Mouse (Mus musculus) 3T3-L1 (cell line): Measurements from ENCODE around the gene Sipa1l3.

Experiments used
- DNase-seq: peaks from one replicate; pipeline ENCODE4 v3.0.0-alpha.2; 2015; ENCODE audit warnings: low read depth, low spot score

Gene Sipa1l3

DNA sequence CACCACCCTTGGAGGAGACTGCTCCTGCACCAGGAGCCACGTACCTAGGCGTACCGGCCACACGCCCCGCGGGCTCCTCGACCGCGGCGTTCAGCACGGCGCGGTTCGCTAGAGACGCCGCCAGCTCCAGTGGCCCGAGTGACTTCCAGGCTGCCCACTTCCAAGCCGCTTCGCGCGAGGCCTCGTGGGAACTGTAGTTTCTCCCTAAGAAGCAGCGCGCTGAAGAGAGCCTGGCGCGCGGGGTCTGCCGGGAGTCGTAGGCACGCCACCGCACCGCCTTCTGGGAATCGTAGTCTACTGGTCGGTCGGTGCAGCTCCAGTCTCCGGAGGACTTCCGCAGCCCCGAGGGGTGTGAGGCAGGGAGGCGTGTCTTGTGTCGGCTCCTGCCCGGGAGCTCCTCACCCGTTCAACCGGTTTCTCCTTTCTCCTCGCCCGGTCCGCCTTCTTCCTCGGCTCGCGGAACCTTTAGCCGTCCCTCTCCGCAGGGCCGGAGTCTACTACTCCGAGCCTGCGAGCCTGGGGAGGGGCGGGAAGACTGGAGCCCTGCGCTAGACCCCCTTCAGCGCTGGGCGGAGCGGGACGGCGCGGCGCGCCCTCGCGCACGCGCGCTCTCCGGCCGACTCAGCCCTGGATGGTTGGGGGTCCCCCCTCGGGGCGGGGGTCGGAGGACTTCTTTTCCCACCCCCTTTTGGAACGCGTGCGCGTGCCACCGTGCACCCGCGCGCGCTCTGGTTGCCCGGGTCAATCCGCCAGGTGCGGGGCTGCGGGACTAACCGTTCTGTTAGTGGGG lies at the start of gene Sipa1l3:
TSS of gene Sipa1l3 (minus strand) at position 221 of the 790 bp plus-strand sequence.
- DNase-seq: peak; percentile 94

DNA sequence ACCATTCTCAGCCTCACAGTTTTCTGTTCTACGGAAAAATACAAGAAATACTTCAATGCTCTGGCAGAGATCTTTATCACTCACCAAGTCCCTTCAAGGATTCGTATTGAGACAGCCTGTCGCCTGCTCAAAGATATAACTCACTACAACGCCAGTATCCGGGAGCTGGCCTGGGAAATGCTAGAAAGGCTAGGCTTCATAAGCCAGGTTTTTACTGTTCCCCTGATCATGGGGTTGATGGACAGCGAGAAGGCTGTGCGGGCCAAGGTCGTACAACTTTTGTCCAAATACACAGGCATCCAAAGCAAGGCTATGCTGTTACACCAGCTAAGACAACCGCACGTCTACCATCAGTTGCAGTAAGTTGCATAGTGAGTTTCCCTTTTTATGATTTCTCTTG lies 44.6 kb upstream of the Sipa1l3 start:
- no peak for DNase-seq

GRCm38 (mm10) chr7:29561046-29561445 lies 42.6 kb upstream of the Sipa1l3 start:
- no peak for DNase-seq

GRCm38 (mm10) chr7:29559290-29559689 lies 40.8 kb upstream of the Sipa1l3 start:
- peak; percentile 14 for DNase-seq

- DNase-seq: peak; percentile 8
Observed at GRCm38 (mm10) chr7:29558744-29559143, 40.3 kb upstream of the Sipa1l3 start.

DNA sequence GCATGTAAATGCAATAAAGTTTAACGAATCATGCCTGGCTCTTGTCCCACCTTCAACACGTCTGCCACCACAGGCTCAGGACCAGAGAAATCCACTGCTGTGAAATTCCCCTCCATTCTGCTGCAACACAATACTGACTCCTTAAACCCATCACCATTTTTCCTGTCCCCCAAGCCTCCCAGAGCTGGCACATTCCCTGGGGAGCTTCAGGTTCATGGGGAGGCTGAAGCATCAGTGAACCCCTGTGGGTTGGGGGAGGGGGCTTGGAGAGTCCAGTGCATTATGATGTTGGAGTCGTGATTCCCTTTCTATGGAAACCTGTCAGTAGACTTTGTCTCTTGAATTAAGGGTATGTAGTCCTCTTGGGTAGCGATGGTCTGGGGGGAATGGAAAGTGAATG lies 37.8 kb upstream of the Sipa1l3 start:
- no peak for DNase-seq

DNA sequence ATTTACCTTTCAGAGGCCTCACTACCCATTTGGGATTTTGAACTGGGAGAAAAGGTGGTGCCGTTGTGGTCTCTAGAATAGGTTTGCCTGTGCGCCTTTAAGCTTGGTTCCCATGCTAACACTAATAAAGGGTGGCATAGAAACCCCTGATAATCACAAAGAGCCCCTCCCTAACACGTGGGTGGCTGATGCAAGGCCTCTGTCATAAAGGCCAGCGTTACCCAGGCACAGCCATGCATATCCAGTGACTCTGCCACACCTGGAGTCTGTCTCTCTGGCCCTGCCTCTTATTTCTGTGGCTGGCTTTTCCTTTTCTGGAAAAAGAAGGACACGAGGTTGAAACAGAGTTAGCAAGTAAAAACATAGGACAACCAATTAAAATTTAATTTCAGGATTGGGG lies 37.1 kb upstream of the Sipa1l3 start:
- no peak for DNase-seq

- DNase-seq: no peak
Observed at GRCm38 (mm10) chr7:29555051-29555450, 36.6 kb upstream of the Sipa1l3 start.

DNA sequence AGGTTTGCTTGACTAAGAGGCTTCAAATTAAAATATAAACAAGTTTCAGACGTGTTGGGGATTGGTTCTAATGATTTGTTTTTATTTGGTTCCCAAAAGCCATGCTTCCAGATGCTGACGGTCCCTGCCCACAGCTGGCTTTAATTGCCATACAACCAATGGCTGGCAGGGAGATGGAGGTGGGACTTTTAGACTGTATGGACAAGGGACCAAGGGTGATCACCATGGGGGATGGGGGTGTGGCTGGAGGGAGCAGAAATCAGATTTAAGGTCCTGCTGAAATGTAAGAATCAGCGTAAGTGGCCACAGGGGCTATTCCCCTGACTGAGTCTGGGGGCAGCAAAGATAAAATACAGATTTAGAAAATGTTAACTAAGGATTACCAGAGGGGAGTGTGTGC lies 32.2 kb upstream of the Sipa1l3 start:
- no peak for DNase-seq

- DNase-seq: no peak
Observed at GRCm38 (mm10) chr7:29541608-29542007, 23.2 kb upstream of the Sipa1l3 start.

GRCm38 (mm10) chr7:29541186-29541585 lies 22.7 kb upstream of the Sipa1l3 start:
- no peak for DNase-seq

- DNase-seq: no peak
Observed at GRCm38 (mm10) chr7:29540631-29541030, 22.2 kb upstream of the Sipa1l3 start.

GRCm38 (mm10) chr7:29523700-29524099 lies 5.3 kb upstream of the Sipa1l3 start:
- DNase-seq: peak; percentile 80

GRCm38 (mm10) chr7:29521841-29522575 lies 3.6 kb upstream of the Sipa1l3 start:
- DNase-seq: peak; percentile 85

- no peak for DNase-seq
Observed at GRCm38 (mm10) chr7:29521365-29521764, 2.9 kb upstream of the Sipa1l3 start.

- DNase-seq: no peak
Observed at GRCm38 (mm10) chr7:29520794-29521193, 2.4 kb upstream of the Sipa1l3 start.

- no peak for DNase-seq
Observed at GRCm38 (mm10) chr7:29519211-29519550, 740 bp upstream of the Sipa1l3 start.

DNA sequence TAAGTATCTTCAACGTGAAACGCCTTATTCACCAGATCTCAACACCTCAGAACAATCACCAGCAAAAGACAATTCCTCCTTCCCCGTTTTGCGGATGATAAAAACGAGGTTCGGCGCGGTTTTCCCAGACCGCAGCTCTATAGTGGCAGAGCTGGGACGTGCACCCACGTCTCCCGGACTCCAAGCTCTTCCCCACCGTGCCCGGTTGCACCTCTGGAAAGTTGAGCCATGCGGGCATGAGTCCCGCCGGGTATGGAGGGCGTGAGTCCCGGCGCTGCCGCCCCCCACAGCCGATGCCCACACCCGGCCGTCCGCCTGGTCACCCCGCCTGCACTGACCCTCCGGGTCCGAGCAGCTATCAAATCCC lies 404 bp downstream of the Sipa1l3 start:
- peak; percentile 31 for DNase-seq

DNA sequence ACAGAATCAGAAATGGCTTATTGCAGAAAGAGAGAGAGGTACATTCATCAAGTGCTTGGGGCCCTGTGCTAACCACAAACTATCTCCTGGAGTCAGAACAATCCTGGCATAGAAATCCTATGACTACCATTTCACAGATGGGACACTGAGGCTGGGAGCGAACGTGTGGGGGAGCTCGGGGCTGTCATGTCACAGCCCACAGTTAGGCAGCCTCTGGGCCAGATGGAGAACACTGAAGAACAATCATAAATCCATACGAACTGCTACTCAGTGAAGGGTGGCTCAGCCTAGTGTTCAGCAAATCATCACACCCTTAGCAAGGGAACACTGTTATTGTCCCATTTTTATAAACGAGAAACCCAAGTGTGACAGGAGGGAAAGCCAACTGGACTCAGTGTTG lies 1.3 kb downstream of the Sipa1l3 start:
- no peak for DNase-seq

DNA sequence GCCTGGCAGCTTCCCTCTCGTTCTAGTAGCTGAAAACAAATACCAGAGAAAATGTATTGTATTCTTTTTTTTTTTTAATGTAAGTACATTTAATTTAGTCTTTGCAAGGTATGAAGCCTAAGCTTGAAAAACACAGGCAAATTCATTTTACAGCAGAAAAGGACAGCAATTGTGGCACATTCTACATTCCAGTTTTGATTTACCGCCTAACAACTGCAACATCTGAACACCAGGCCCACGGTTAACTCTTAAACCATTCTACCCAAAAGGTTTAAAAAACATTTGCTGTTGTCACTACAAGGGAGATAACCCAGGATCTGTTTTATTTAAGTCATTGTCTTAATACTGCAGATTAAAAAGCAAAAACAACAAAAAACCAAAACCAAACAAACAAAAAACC lies 2.8 kb downstream of the Sipa1l3 start:
- DNase-seq: no peak

GRCm38 (mm10) chr7:29512729-29513128 lies 5.7 kb downstream of the Sipa1l3 start:
- DNase-seq: no peak

GRCm38 (mm10) chr7:29511598-29512275 lies 6.7 kb downstream of the Sipa1l3 start:
- peak; percentile 60 for DNase-seq

DNA sequence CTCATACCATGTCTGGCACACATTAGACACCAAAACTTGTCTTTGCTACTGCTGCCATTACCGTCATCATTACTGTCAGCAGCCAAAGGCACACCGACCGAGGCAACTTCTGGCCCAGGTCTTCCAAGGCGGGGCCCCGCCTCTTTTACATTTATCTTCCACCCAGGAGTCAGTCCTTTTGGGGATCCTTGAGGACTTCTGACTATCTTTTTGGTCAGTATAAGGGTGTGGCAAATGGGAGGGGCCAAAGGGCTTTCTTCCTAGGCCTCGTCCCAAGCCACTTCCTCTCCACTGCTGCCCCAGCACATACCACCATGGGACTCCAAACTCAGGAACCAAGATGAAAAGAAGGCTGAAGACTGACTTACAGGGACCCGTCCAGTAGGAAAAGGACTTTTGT lies 9.9 kb downstream of the Sipa1l3 start:
- no peak for DNase-seq
